In the genomic region with DNA sequence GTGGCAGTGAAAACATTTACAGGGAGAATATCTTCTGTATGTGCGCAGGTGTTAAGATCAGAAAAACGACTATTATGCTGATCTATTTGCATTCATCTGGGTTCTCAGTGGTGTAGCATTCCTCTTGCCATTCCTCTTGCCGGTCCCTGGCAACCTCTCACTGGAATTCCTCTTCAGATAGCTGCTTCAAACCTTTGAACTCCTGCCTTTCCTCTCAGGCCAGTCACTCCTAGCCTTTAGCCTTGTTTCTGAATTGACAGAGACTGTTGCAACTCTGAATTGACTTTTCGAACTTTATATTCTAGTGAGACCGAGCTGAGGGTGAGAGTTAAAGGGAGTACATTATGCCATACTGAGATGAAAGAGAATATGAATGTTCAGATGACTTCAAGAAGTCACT, we compare ENCODE assay signal across 13 mouse cellular contexts.
"Had no signal": no experiment of that assay in that cellular context is flagged by ENCODE, and none has a peak within 500 bp of the region (broad histone marks: within the 10 kb centered on the region; RNA-seq: fewer than 3 reads in every experiment).

No protein-coding gene starts in this region.

- H3K4me3 ChIP-seq: intestine, embryonic 15.5 days; layer of hippocampus, adult 2 months; limb, embryonic 13.5 days; liver, embryonic 12.5 days; megakaryocyte, embryonic 14.5 days; midbrain, embryonic 15.5 days; neural tube, embryonic 12.5 days; stomach, embryonic 15.5 days had no signal

- H3K36me3 ChIP-seq: intestine, embryonic 15.5 days; limb, embryonic 13.5 days; liver, embryonic 12.5 days; midbrain, embryonic 15.5 days; neural tube, embryonic 12.5 days; stomach, embryonic 15.5 days had no signal

- H3K4me2 ChIP-seq: hindbrain, embryonic 14.5 days; intestine, embryonic 15.5 days; limb, embryonic 13.5 days; liver, embryonic 12.5 days; midbrain, embryonic 11.5 days; midbrain, embryonic 15.5 days; neural tube, embryonic 12.5 days; stomach, embryonic 15.5 days had no signal

- H3K27me3 ChIP-seq: intestine, embryonic 15.5 days; limb, embryonic 13.5 days; liver, embryonic 12.5 days; megakaryocyte, embryonic 14.5 days; midbrain, embryonic 15.5 days; neural tube, embryonic 12.5 days; stomach, embryonic 15.5 days had no signal

- H3K9ac ChIP-seq: hindbrain, embryonic 14.5 days; intestine, embryonic 15.5 days; limb, embryonic 13.5 days; liver, embryonic 12.5 days; midbrain, embryonic 15.5 days; neural tube, embryonic 12.5 days; stomach, embryonic 15.5 days had no signal

- H3K27ac ChIP-seq: hindbrain, embryonic 14.5 days; intestine, embryonic 15.5 days; layer of hippocampus, adult 2 months; limb, embryonic 13.5 days; liver, embryonic 12.5 days; midbrain, embryonic 15.5 days; neural tube, embryonic 12.5 days; stomach, embryonic 15.5 days had no signal

- H3K4me1 ChIP-seq: intestine, embryonic 15.5 days; limb, embryonic 13.5 days; liver, embryonic 12.5 days; midbrain, embryonic 15.5 days; neural tube, embryonic 12.5 days; stomach, embryonic 15.5 days had no signal

- DNase-seq: left cerebral cortex, postnatal 4 days; thymus, adult 2 months; thymus, postnatal 25 days had no signal

- H3K9me3 ChIP-seq: intestine, embryonic 15.5 days; limb, embryonic 13.5 days; liver, embryonic 12.5 days; megakaryocyte, embryonic 14.5 days; midbrain, embryonic 15.5 days; neural tube, embryonic 12.5 days; stomach, embryonic 15.5 days had no signal

- ATAC-seq: intestine, embryonic 15.5 days; liver, embryonic 12.5 days; midbrain, embryonic 15.5 days had no signal
